Mouse (Mus musculus): ENCODE measurements around the gene Golgb1.

Gene Golgb1

GRCm38 (mm10) chr16:36914195-36914594 is 39.3 kb downstream of the Golgb1 start:
- ATAC-seq (ENCODE audit: insufficient number of reproducible peaks, low FRiP score, low TSS enrichment) = no peak

GRCm38 (mm10) chr16:36918505-36918904 is 43.6 kb downstream of the Golgb1 start:
- no peak for ATAC-seq (ENCODE audit: insufficient number of reproducible peaks, low FRiP score, low TSS enrichment)

- no peak for ATAC-seq (ENCODE audit: insufficient number of reproducible peaks, low FRiP score, low TSS enrichment)
These were observed 45.5 kb downstream of the Golgb1 start for GRCm38 (mm10) chr16:36920410-36920809.

- ATAC-seq (ENCODE audit: insufficient number of reproducible peaks, low FRiP score, low TSS enrichment) = no peak
These were observed 46.2 kb downstream of the Golgb1 start for GRCm38 (mm10) chr16:36921067-36921613.

GRCm38 (mm10) chr16:36921980-36922379 is 47.0 kb downstream of the Golgb1 start:
- no peak for ATAC-seq (ENCODE audit: insufficient number of reproducible peaks, low FRiP score, low TSS enrichment)

- no peak for ATAC-seq (ENCODE audit: insufficient number of reproducible peaks, low FRiP score, low TSS enrichment)
These were observed 49.4 kb downstream of the Golgb1 start for GRCm38 (mm10) chr16:36924312-36924711.

- ATAC-seq (ENCODE audit: insufficient number of reproducible peaks, low FRiP score, low TSS enrichment) = no peak
These were observed 50.4 kb downstream of the Golgb1 start for GRCm38 (mm10) chr16:36925351-36925750.

- no peak for ATAC-seq (ENCODE audit: insufficient number of reproducible peaks, low FRiP score, low TSS enrichment)
These were observed 50.9 kb downstream of the Golgb1 start for GRCm38 (mm10) chr16:36925797-36926196.

- ATAC-seq (ENCODE audit: insufficient number of reproducible peaks, low FRiP score, low TSS enrichment) = no peak
These were observed 51.8 kb downstream of the Golgb1 start for GRCm38 (mm10) chr16:36926514-36927447.

- no peak for ATAC-seq (ENCODE audit: insufficient number of reproducible peaks, low FRiP score, low TSS enrichment)
These were observed 52.7 kb downstream of the Golgb1 start for GRCm38 (mm10) chr16:36927495-36928105.

GRCm38 (mm10) chr16:36928106-36928500 is 53.2 kb downstream of the Golgb1 start:
- no peak for ATAC-seq (ENCODE audit: insufficient number of reproducible peaks, low FRiP score, low TSS enrichment)

- ATAC-seq (ENCODE audit: insufficient number of reproducible peaks, low FRiP score, low TSS enrichment) = no peak
These were observed 54.3 kb downstream of the Golgb1 start for GRCm38 (mm10) chr16:36929216-36929615.

- ATAC-seq (ENCODE audit: insufficient number of reproducible peaks, low FRiP score, low TSS enrichment) = no peak
These were observed 55.5 kb downstream of the Golgb1 start for GRCm38 (mm10) chr16:36930231-36931136.

- no peak for ATAC-seq (ENCODE audit: insufficient number of reproducible peaks, low FRiP score, low TSS enrichment)
These were observed 56.4 kb downstream of the Golgb1 start for GRCm38 (mm10) chr16:36931381-36931780.

GRCm38 (mm10) chr16:36931976-36932375 is 57.0 kb downstream of the Golgb1 start:
- no peak for ATAC-seq (ENCODE audit: insufficient number of reproducible peaks, low FRiP score, low TSS enrichment)

- no peak for ATAC-seq (ENCODE audit: insufficient number of reproducible peaks, low FRiP score, low TSS enrichment)
These were observed 57.6 kb downstream of the Golgb1 start for GRCm38 (mm10) chr16:36932546-36932945.

GRCm38 (mm10) chr16:36934131-36934840 is 59.3 kb downstream of the Golgb1 start:
- no peak for ATAC-seq (ENCODE audit: insufficient number of reproducible peaks, low FRiP score, low TSS enrichment)

- ATAC-seq (ENCODE audit: insufficient number of reproducible peaks, low FRiP score, low TSS enrichment) = no peak
These were observed 60.1 kb downstream of the Golgb1 start, which contains the start of gene Hcls1 for GRCm38 (mm10) chr16:36934841-36935620. Hcls1 (plus strand) TSS chr16:36934983.

GRCm38 (mm10) chr16:36935814-36936213 is 60.9 kb downstream of the Golgb1 start:
- no peak for ATAC-seq (ENCODE audit: insufficient number of reproducible peaks, low FRiP score, low TSS enrichment)

Data from cerebellum, adult (tissue).